In genomic region chr3:136670110-136670359, GRCm38 (mm10) we compare ENCODE assay signal across 8 mouse cellular contexts. TPM values are rescaled to one million over a fixed set of nuclear protein-coding genes. Genes with fewer than 3 reads are reported as not detected.
DNase-seq lines count a peak whose midpoint lies in the region; ATAC-seq and TF ChIP-seq lines count a peak whose summit lies in the region.

TSS of gene Ppp3ca (plus strand) at chr3:136670124.

- H3K9me3 ChIP-seq in embryonic facial prominence, embryonic 10.5 days, result no peaks in the 10 kb centered on the region
- no peaks in the 10 kb centered on the region for H3K9me3 ChIP-seq in heart, embryonic 12.5 days (replicated peaks)

- H3K27me3 ChIP-seq in liver, adult 2 months (ENCODE audit: control insufficient read depth, insufficient read depth, low read length), result no peaks in the 10 kb centered on the region
- H3K27me3 ChIP-seq in embryonic facial prominence, embryonic 10.5 days (replicated peaks; ENCODE audit: low read depth, poor library complexity, severe bottlenecking), result no peaks in the 10 kb centered on the region
- H3K27me3 ChIP-seq in heart, embryonic 12.5 days (replicated peaks), result no peaks in the 10 kb centered on the region
- H3K27me3 ChIP-seq in myocyte (ENCODE audit: control insufficient read depth, insufficient read depth, insufficient read length), result no peaks in the 10 kb centered on the region

- no peak for DNase-seq in liver, adult 2 months (ENCODE audit: extremely low read depth, low read depth, low spot score)
- no peak for DNase-seq in liver
- DNase-seq in embryonic facial prominence, embryonic 10.5 days (ENCODE audit: low spot score), result no peak
- DNase-seq in left cerebral cortex, postnatal 14 days (ENCODE audit: low spot score in 2 of 2), result no peak
- no peak for DNase-seq in right cerebral cortex, postnatal 14 days
- no peak for DNase-seq in spleen, postnatal 36 days (ENCODE audit: low spot score in 2 of 2)

- intact Hi-C loops in left cerebral cortex, postnatal 14 days (cut with DNase I), result loop anchor here (5.0 to 10.0 kb wide), 4 partner anchors 162 to 1085 kb away; no protein-coding TSS in a partner anchor

- H3K36me3 ChIP-seq in liver, adult 2 months (ENCODE audit: control insufficient read depth, insufficient read depth, low read length), result no peaks in the 10 kb centered on the region
- no peaks in the 10 kb centered on the region for H3K36me3 ChIP-seq in embryonic facial prominence, embryonic 10.5 days (replicated peaks)
- H3K36me3 ChIP-seq in heart, embryonic 12.5 days, result no peaks in the 10 kb centered on the region
- H3K36me3 ChIP-seq in myocyte (ENCODE audit: control insufficient read depth, insufficient read depth), result no peaks in the 10 kb centered on the region

- TF ChIP-seq CTCF in liver, adult 2 months (IDR thresholded peaks at IDR 0.05; ENCODE audit: low read depth, low read length), result peak; percentile 13; the same call in 1 of the 2 replicates

- 0% methylated on average over 41 of the region's 43 CpGs for WGBS in liver, adult 2 months
- under 1% methylated on average over 43 of the region's 43 CpGs for WGBS in embryonic facial prominence, embryonic 10.5 days
- 0% methylated on average over 32 of the region's 43 CpGs for WGBS in heart, embryonic 12.5 days

- H3K27ac ChIP-seq in liver, adult 2 months (replicated peaks; ENCODE audit: insufficient read depth, low read depth, low read length), result peak within 1 kb of the TSS; percentile 79
- peak within 1 kb of the TSS; percentile 92 for H3K27ac ChIP-seq in embryonic facial prominence, embryonic 10.5 days (replicated peaks)
- peak within 1 kb of the TSS; percentile 92 for H3K27ac ChIP-seq in heart, embryonic 12.5 days (ENCODE audit: poor library complexity, severe bottlenecking)

- ATAC-seq in heart, embryonic 12.5 days (ENCODE audit: insufficient number of reproducible peaks, low FRiP score), result no peak

- H3K9ac ChIP-seq in liver, adult 2 months (ENCODE audit: low read depth, low read length), result peak within 1 kb of the TSS; percentile 91
- H3K9ac ChIP-seq in heart, embryonic 12.5 days, result peak within 1 kb of the TSS; percentile 97

- H3K4me2 ChIP-seq in heart, embryonic 12.5 days, result peak within 1 kb of the TSS; percentile 80
- H3K4me2 ChIP-seq in myocyte (ENCODE audit: low read depth), result peak within 1 kb of the TSS; percentile 87

- H3K79me2 ChIP-seq in liver, adult 2 months (ENCODE audit: control insufficient read depth, insufficient read depth, low read length), result peaks cover 6% of the 10 kb centered on the region; the same call in 1 of the 2 replicates
- H3K79me2 ChIP-seq in myocyte (ENCODE audit: control insufficient read depth, insufficient read depth), result peaks cover 36% of the 10 kb centered on the region

- TF ChIP-seq POLR2A in liver, adult 2 months (IDR thresholded peaks at IDR 0.05; ENCODE audit: extremely low read depth, insufficient read depth, low read length), result peak; percentile 49; the same call in 1 of the 2 replicates
- peak; percentile 85 for TF ChIP-seq POLR2A in myocyte (IDR thresholded peaks at IDR 0.05; ENCODE audit: insufficient read length, low read depth)

- peak within 1 kb of the TSS; percentile 84 for H3K4me3 ChIP-seq in liver, adult 2 months (ENCODE audit: insufficient read depth, low read depth, low read length)
- peak within 1 kb of the TSS; percentile 92 for H3K4me3 ChIP-seq in embryonic facial prominence, embryonic 10.5 days
- H3K4me3 ChIP-seq in heart, embryonic 12.5 days, result peak within 1 kb of the TSS; percentile 94
- H3K4me3 ChIP-seq in myocyte, result peak within 1 kb of the TSS; percentile 73

- H3ac ChIP-seq in myocyte (ENCODE audit: control insufficient read depth, insufficient read length), result peak within 1 kb of the TSS; percentile 84

- H3K4me1 ChIP-seq in liver, adult 2 months (ENCODE audit: control insufficient read depth, insufficient read depth, low read length), result peaks cover 14% of the 10 kb centered on the region
- H3K4me1 ChIP-seq in embryonic facial prominence, embryonic 10.5 days, result peaks cover 27% of the 10 kb centered on the region
- H3K4me1 ChIP-seq in heart, embryonic 12.5 days (replicated peaks), result peaks cover 29% of the 10 kb centered on the region

TF ChIP-seq in myocyte, 11 proteins besides CTCF, POLR2A, EP300 and RAD21:
- TF ChIP-seq E2F4 (IDR thresholded peaks at IDR 0.05; ENCODE audit: insufficient read depth) (no peak), TCF3 (IDR thresholded peaks at IDR 0.05; ENCODE audit: insufficient read length, low read depth) (peak; percentile 35), MYOD1 (IDR thresholded peaks at IDR 0.05; ENCODE audit: control insufficient read depth in 1 of 3, insufficient read length in 2 of 3, low read depth in 2 of 3) (peak in 1 of 3 experiments; percentile 37), POLR2AphosphoS2 (IDR thresholded peaks at IDR 0.05; ENCODE audit: insufficient read length, low read depth) (peak; percentile 78), SRF (IDR thresholded peaks at IDR 0.05; ENCODE audit: control insufficient read depth, insufficient read length, low read depth) (no peak), REST (IDR thresholded peaks at IDR 0.05; ENCODE audit: insufficient read depth, insufficient read length) (no peak), MYOG (IDR thresholded peaks at IDR 0.05; ENCODE audit: control insufficient read depth in 1 of 3, insufficient read depth in 1 of 3, insufficient read length in 2 of 3, low read depth in 2 of 3) (peak in 1 of 3 experiments; percentile 1), CEBPB (IDR thresholded peaks at IDR 0.05; ENCODE audit: insufficient read depth, poor library complexity, severe bottlenecking) (no peak), MAX (IDR thresholded peaks at IDR 0.05; ENCODE audit: low read depth) (no peak), USF1 (IDR thresholded peaks at IDR 0.05; ENCODE audit: low read depth) (no peak), TCF12 (IDR thresholded peaks at IDR 0.05; ENCODE audit: insufficient read depth, poor library complexity, severe bottlenecking) (no peak)

RNA-seq across cellular contexts. Expression of gene Ppp3ca, which starts in this region (rescaled TPM):
- 21.7 and 23.0 TPM in 2 replicates for total RNA-seq in liver, adult 2 months (2014; rRNA removed)
- 9.0 and 9.8 TPM in 2 replicates for polyA plus RNA-seq in liver, adult 2 months (2012; rRNA removed)
- 27.9 and 32.2 TPM in 2 replicates for polyA plus RNA-seq in embryonic facial prominence, embryonic 10.5 days (2016; fragmentation: Nextera tagmentation; extraction: Ambion mirVana)
- polyA plus RNA-seq in heart, embryonic 12.5 days (2016; fragmentation: Nextera tagmentation; extraction: Ambion mirVana), result 85.6 TPM in 2 replicates
- total RNA-seq in left cerebral cortex, postnatal 14 days (2021), result 100 to 1,000 TPM; 725 to 756 TPM
- polyA plus RNA-seq in myocyte (2012; fragmentation: generic; extraction: Trizol), result 34.0 TPM

Comparison
In these comparisons a context has a peak if more than half of its experiments do, and no peak if none do; other contexts are left out.
1. RNA of gene Ppp3ca (total RNA-seq): 725 to 756 TPM in left cerebral cortex, postnatal 14 days; 21.7 to 23.0 TPM in liver, adult 2 months; every median in the first group is over 10 times any median in the second.
2. Peak in every context shown above with its lines, with median percentiles within 50 percentile points of each other: H3K27ac ChIP-seq and H3K4me3 ChIP-seq.